Mouse (Mus musculus) thymus, postnatal 25 days (tissue): Measurements from ENCODE around the gene Olfr1223.
"Not testable (repeated sequence)": the region's sequence is repeated elsewhere in the genome, so short reads cannot be mapped to it uniquely, and the experiment has no call there.

Source experiments
- DNase-seq: peaks from one replicate; pipeline ENCODE4 v3.0.0; 2022

The Olfr1223 gene

GRCm38 (mm10) chr2:89151460-89151859 lies at the start of gene Olfr1223:
Olfr1223 (minus strand) TSS chr2:89151560.
- DNase-seq: no peak

GRCm38 (mm10) chr2:89199948-89200347 lies 48.6 kb upstream of the Olfr1223 start, which contains the start of gene Olfr1226:
Olfr1226 (minus strand) TSS chr2:89200048.
- DNase-seq: no peak

DNA sequence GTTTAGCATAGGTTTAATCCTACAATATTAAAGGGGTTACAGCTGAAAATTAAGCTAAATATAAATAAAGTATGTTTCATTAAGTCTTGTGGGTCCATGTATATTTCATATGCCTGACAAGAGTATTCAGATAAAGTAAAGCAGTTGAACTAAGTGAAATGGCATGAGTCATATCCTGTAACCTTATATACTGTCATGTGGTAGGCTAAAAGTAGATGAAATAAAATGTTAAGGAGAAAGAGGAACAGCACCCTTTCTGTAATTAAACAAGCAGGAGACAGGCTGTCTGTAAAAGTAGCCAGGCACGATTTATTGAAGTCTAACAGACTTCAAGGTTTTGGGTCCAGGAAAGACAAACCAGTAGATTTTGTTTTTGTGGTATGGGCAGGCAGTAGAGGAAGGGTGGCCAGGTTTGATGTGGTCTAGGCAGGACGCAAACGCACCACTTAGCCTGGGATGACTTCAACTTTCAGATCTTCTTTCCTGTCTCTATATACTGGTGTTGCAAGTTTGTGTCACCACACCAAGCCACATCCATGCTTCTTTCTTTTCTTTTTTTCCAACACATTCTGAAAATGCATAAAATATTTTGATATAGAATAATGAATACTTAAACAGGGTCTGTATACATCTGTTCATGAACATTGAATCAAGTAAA lies 45.1 kb upstream of the Olfr1223 start:
- no peak for DNase-seq

DNA sequence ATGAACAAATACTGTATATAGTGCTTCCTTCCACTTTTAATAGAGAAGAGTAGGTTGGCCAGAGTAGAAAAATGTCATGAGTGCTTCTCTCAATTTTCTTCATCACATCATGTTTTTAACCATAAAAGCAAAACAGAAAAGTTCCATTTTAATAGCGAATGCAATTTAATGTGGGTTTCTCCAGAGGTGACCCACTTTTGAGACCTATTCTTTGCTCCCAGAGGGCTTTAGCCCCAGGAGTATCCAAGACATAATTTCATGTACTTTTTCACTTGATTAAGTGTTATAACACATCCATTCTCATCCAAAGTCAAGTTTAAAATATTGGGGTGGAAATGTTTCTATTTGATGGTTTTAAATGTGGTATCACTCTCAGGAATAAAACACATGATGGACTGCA lies 23.2 kb upstream of the Olfr1223 start, which contains the start of gene Olfr1225:
Gene Olfr1225 (minus strand): TSS at position 101 of the 400 bp plus-strand sequence.
- no peak for DNase-seq

- DNase-seq: not testable (repeated sequence)
Observed at GRCm38 (mm10) chr2:89164711-89165110, 13.4 kb upstream of the Olfr1223 start.

GRCm38 (mm10) chr2:89163991-89164390 lies 12.6 kb upstream of the Olfr1223 start, which contains the start of gene Olfr1224-ps1:
Olfr1224-ps1 (minus strand) TSS chr2:89164091.
- not testable (repeated sequence) for DNase-seq

DNA sequence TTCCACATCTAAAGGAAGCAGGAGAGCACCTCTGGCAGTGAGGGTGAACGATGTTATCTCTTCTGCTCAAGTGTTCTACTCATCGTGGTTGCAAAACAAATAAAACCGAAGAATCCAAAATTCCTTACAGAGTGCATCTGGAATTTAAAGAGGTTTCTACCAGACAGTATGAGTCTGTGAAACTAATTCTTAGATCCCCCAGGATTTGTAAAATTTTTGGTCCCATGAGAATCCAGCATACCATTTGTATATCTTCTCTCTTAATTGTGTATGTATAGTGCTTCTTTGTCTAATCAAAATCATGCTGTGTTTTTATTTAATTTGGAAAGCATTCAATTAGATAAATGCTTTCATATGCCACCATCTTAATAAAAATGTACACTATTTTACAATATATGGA lies 18.4 kb downstream of the Olfr1223 start, which contains the start of gene Olfr1222:
Gene Olfr1222 (minus strand): TSS at position 101 of the 400 bp plus-strand sequence.
- no peak for DNase-seq

DNA sequence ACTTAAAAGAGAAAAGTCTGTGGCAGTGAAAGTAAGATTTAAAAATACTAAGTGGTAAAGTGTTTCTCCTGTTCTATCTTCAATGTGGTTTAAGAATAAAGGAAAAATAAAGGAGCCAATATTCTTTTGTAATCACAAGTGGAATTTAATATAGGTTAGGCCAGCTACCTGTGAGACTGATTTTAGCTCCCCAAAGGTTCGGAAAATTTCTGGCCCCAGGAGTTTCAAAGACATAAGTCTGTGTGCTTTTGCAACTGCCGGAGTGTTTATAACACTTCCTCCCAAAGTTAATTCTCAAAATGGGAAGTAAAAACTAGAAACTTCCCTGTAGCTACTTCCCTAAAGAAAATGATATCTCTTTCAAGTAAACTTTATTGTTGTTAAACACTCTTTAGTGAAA lies 34.2 kb downstream of the Olfr1223 start, which contains the start of gene Olfr1221:
Gene Olfr1221 (minus strand): TSS at position 101 of the 400 bp plus-strand sequence.
- no peak for DNase-seq

GRCm38 (mm10) chr2:89106735-89107134 lies 44.6 kb downstream of the Olfr1223 start, which contains the start of gene Olfr1220:
Olfr1220 (minus strand) TSS chr2:89106835.
- DNase-seq: no peak

GRCm38 (mm10) chr2:89105651-89106050 lies 45.7 kb downstream of the Olfr1223 start:
- DNase-seq: no peak

DNA sequence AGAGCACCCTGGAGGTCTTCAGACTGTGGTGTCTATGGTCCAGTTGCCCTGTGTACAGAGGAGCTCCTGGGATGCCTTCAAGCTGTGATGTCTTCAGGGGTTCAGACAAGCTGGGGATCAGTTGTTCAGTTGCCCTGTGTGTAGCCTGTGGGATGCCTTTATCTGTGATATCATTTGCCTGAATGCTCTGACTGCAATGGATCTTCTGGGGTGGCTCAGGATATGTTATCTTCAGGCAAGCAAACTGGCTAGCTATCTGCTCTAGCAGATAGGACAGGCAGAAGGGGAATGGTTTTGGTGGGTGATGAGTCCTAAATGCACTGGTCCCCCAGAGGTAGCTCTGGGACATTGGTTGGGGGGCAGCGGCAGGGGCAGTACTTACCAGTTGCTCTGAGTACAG lies 57.5 kb downstream of the Olfr1223 start:
- no peak for DNase-seq
